Mouse (Mus musculus) heart, embryonic 14.5 days (tissue): ENCODE data around the gene Sys1. TPM values are rescaled to one million over a fixed set of nuclear protein-coding genes. Genes with fewer than 3 reads are reported as not detected.

Experiments
- ATAC-seq: fragments of 200-750 bp; cut with Nextera tagmentation; 2 replicates; pipeline ENCODE4 v1.8.0; 2017; ENCODE audit warnings: low read depth, moderate TSS enrichment; ENCODE audit not compliant: insufficient number of reproducible peaks, insufficient read depth, low FRiP score
- H3K27ac ChIP-seq, 2 experiments: fragments of 200-500 bp in 1 of 2; fragments of 300-500 bp in 1 of 2; sonication (generic) in 1 of 2; replicated peaks in 1 of 2; 2 replicates each; pipeline ENCODE4 v1.5.1; 2012 to 2014; ENCODE audit warnings: low read depth in 2 of 2, low read length in 2 of 2, control low read depth in 1 of 2, mild to moderate bottlenecking in 1 of 2, mixed read lengths in 1 of 2; ENCODE audit not compliant: control insufficient read depth in 1 of 2, insufficient read depth in 1 of 2
- H3K27me3 ChIP-seq: fragments of 300-500 bp; sonication (generic); 2 replicates; pipeline ENCODE4 v1.6.1; 2014; ENCODE audit warnings: mild to moderate bottlenecking, low read length, control low read depth; ENCODE audit not compliant: control insufficient read depth, insufficient read depth
- H3K36me3 ChIP-seq: fragments of 300-500 bp; sonication (generic); 2 replicates; pipeline ENCODE4 v1.6.1; 2014; ENCODE audit warnings: mild to moderate bottlenecking, control low read depth, low read length, mixed read lengths; ENCODE audit not compliant: control insufficient read depth, insufficient read depth
- H3K4me1 ChIP-seq, 2 experiments: fragments of 200-500 bp in 1 of 2; fragments of 300-500 bp in 1 of 2; sonication (generic) in 1 of 2; 2 replicates each; pipeline ENCODE4 v1.6.1; 2012 to 2014; ENCODE audit warnings: low read length in 2 of 2, control low read depth in 1 of 2, mixed read lengths in 1 of 2; ENCODE audit not compliant: control insufficient read depth in 2 of 2, insufficient read depth in 2 of 2
- H3K4me2 ChIP-seq: fragments of 300-500 bp; sonication (generic); 2 replicates; pipeline ENCODE4 v1.6.1; 2014; ENCODE audit warnings: mild to moderate bottlenecking, low read length
- H3K4me3 ChIP-seq, 2 experiments: fragments of 200-500 bp in 1 of 2; fragments of 300-500 bp in 1 of 2; sonication (generic) in 1 of 2; 2 replicates each; pipeline ENCODE4 v1.5.1; 2012 to 2014; ENCODE audit warnings: low read length in 2 of 2, mild to moderate bottlenecking in 2 of 2, control low read depth in 1 of 2, low read depth in 1 of 2, moderate library complexity in 1 of 2; ENCODE audit not compliant: control insufficient read depth in 1 of 2, insufficient read depth in 1 of 2
- H3K9ac ChIP-seq: fragments of 300-500 bp; sonication (generic); 2 replicates; pipeline ENCODE4 v1.6.1; 2014; ENCODE audit warnings: mild to moderate bottlenecking, low read length
- H3K9me3 ChIP-seq: fragments of 300-500 bp; sonication (generic); 2 replicates; pipeline ENCODE4 v1.6.1; 2016; ENCODE audit warnings: low read length, control low read depth; ENCODE audit not compliant: control insufficient read depth
- WGBS: fragments of 180-500 bp; shearing (Covaris S2); extraction: QIAGEN DNeasy Blood & Tissue Kit; methylation state at CpG from one replicate; pipeline ENCODE4 v1.1.7; 2014; 5-methylcytosine and 5-hydroxymethylcytosine counted together
- polyA plus RNA-seq: library from polyadenylated mRNA; unstranded; fragments of >200 nt; fragmentation: Nextera tagmentation; extraction: Ambion mirVana; gene quantifications from 2 replicates; pipeline ENCODE4 v1.2.1, GENCODE M21; 2014

Sys1 gene
- polyA plus RNA-seq, 1 experiment from 2014 or later: 47.6 TPM

DNA sequence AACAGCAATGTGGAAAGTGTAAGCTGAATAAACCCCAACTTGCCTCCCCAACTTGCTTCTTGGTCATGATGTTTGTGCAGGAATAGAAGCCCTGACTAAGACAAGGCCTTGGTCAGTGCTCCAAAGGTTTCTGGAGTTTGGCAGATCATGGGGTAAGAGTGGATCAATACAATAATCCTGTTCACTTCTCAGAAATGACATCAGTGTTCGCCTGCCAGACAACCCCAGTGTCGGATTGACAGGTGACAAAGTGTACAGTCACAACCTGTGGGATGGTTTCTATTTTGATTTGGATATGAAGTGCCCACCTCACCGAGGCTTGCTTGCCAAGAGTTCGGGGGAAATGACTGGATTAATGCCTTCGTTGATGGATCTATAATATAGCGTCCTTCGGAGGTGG lies 35.5 kb upstream of the Sys1 start:
- no peak overlapping the region for H3K4me3 ChIP-seq
- no peak overlapping the region for H3K27ac ChIP-seq
- H3K36me3 ChIP-seq: peaks cover 24% of the 10 kb centered on the region; the same call in 1 of the 2 replicates
- WGBS: 83% methylated on average over 7 of the region's 7 CpGs
- H3K9ac ChIP-seq: no peak overlapping the region
- ATAC-seq: no peak
- peaks cover 0 to 6% of the 10 kb centered on the region in 2 experiments; a peak in 2 of 4 replicates for H3K4me1 ChIP-seq
- no peaks in the 10 kb centered on the region for H3K9me3 ChIP-seq
- H3K4me2 ChIP-seq: no peak overlapping the region
- no peaks in the 10 kb centered on the region for H3K27me3 ChIP-seq

DNA sequence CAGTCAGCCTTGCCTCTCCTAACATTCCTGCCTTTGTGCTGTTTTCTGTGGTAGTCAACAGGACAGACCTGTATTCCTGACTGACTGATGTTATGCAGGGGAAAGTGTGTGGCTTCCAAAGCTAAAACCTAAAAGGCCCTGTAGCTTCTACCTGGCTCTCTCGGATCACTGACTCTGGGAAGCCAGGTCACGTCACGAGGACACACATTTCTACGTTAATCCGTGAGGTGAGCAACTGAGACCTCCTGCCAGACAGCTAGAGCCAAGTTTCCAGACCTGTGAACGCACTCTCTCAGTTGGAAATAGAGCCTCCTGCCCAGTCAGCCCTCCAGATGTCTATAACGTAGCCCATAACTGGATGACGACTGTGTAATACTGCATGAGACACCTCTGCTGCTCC lies 34.8 kb upstream of the Sys1 start:
- Histone ChIP-seq H3K4me2 (no peak overlapping the region), H3K36me3 (peaks cover 30% of the 10 kb centered on the region; the same call in 1 of the 2 replicates), H3K27ac (no peak overlapping the region), H3K4me3 (no peak overlapping the region), H3K9ac (no peak overlapping the region), H3K4me1 (peaks cover 0 to 6% of the 10 kb centered on the region in 2 experiments; a peak in 2 of 4 replicates), H3K9me3 (no peaks in the 10 kb centered on the region), H3K27me3 (no peaks in the 10 kb centered on the region)
- ATAC-seq: no peak
- WGBS: 84% methylated on average over 8 of the region's 8 CpGs

GRCm38 (mm10) chr2:164422675-164423393 lies 33.9 kb upstream of the Sys1 start:
- Histone ChIP-seq H3K27ac (no peak overlapping the region), H3K4me1 (peaks cover 0 to 6% of the 10 kb centered on the region in 2 experiments; a peak in 2 of 4 replicates), H3K36me3 (peaks cover 37% of the 10 kb centered on the region), H3K4me2 (no peak overlapping the region), H3K9ac (no peak overlapping the region), H3K27me3 (no peaks in the 10 kb centered on the region), H3K4me3 (no peak overlapping the region), H3K9me3 (no peaks in the 10 kb centered on the region)
- WGBS: 75% methylated on average over 15 of the region's 15 CpGs
- ATAC-seq: no peak

DNA sequence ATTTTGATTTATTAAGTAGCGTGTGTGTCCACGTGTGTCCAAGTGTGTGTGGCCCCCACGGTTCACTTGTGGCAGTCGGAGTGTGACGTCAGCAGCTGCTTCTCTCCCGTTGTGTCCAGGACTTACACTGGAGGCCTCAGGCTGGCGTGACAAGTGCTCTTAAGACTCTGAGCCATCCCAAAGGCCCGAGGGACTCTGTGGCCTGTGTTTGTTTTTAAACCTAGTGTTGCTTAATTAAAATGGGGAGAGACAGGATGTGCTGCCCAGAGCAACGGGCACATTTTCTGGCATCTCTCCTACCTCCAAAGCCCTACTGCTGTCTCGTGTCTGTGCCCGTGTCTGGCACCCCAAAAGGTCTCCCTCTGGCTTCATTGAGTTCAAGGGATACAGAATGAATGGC lies 33.3 kb upstream of the Sys1 start:
- H3K27me3 ChIP-seq: no peaks in the 10 kb centered on the region
- WGBS: 90% methylated on average over 11 of the region's 11 CpGs
- no peaks in the 10 kb centered on the region for H3K9me3 ChIP-seq
- H3K4me1 ChIP-seq: peaks cover 0 to 5% of the 10 kb centered on the region in 2 experiments; a peak in 1 of 4 replicates
- H3K36me3 ChIP-seq: peaks cover 43% of the 10 kb centered on the region
- no peak overlapping the region for H3K4me2 ChIP-seq
- no peak overlapping the region for H3K9ac ChIP-seq
- no peak overlapping the region for H3K4me3 ChIP-seq
- H3K27ac ChIP-seq: no peak overlapping the region
- ATAC-seq: no peak

DNA sequence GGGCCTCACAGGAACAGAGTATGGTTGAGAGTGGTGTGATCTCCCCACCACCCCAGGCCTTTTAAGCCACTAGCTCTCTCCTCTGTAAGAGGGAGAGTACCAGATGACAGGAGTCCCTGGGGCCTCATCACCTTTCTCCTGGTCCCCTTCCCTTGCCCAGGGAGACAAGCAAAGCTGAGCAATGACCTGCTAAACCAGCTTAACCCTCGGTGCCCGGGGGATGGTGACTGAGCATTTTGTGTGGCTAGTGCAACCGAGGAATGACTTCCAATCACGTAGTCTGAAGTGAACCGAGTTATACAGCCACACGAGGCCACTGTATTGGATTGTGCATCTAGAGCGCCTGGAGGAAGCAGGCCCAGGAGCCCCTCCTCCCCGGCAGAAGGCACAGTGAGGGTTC lies 32.4 kb upstream of the Sys1 start:
- 94% methylated on average over 8 of the region's 8 CpGs for WGBS
- peaks cover 52% of the 10 kb centered on the region for H3K36me3 ChIP-seq
- no peak for ATAC-seq

DNA sequence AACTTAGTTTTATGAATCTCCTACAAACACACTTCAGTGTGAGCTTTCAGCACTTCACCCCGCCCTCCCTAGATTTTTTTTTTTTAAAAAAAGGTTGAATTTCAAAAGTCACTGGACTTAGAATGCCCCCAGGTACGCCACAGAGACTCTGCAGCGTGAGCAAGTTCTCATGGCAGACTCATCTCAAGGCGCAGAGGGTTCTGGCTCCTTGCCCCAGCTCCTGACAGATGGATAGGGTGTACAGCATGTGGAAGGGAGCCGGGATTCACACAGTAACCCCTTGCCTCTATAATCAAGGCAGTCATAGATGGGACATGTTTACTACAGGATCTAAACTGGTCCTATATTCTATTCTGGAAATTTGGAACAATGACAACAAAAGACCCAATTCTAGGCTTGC lies 31.4 kb upstream of the Sys1 start:
- no peaks in the 10 kb centered on the region for H3K9me3 ChIP-seq
- no peak for ATAC-seq
- H3K36me3 ChIP-seq: peaks cover 59% of the 10 kb centered on the region
- H3K9ac ChIP-seq: no peak overlapping the region
- no peak overlapping the region for H3K4me2 ChIP-seq
- H3K4me1 ChIP-seq: peaks cover under 1% of the 10 kb centered on the region in 2 experiments; a peak in 1 of 4 replicates
- no peaks in the 10 kb centered on the region for H3K27me3 ChIP-seq
- H3K4me3 ChIP-seq: no peak overlapping the region
- WGBS: 83% methylated on average over 5 of the region's 5 CpGs
- no peak overlapping the region for H3K27ac ChIP-seq

More for the DNA sequence above, 32.4 kb upstream of the Sys1 start:
- Histone ChIP-seq H3K4me2 (no peak overlapping the region), H3K27ac (no peak overlapping the region), H3K4me1 (no peaks in the 10 kb centered on the region), H3K4me3 (no peak overlapping the region), H3K9ac (no peak overlapping the region), H3K9me3 (no peaks in the 10 kb centered on the region), H3K27me3 (no peaks in the 10 kb centered on the region)

- Histone ChIP-seq H3K9me3 (no peaks in the 10 kb centered on the region), H3K9ac (no peak overlapping the region), H3K4me1 (peaks cover 8% of the 10 kb centered on the region in 2 experiments; a peak in 3 of 4 replicates), H3K36me3 (peaks cover 59% of the 10 kb centered on the region), H3K4me3 (no peak overlapping the region), H3K27me3 (no peaks in the 10 kb centered on the region), H3K4me2 (no peak overlapping the region), H3K27ac (no peak overlapping the region)
- no peak for ATAC-seq
- 32% methylated on average over 12 of the region's 12 CpGs for whole genome bisulfite sequencing
Measured at GRCm38 (mm10) chr2:164426121-164426520, 30.6 kb upstream of the Sys1 start.

GRCm38 (mm10) chr2:164426952-164427351 lies 29.8 kb upstream of the Sys1 start:
- H3K27me3 ChIP-seq: no peaks in the 10 kb centered on the region
- 76% methylated on average over 5 of the region's 5 CpGs for WGBS
- H3K36me3 ChIP-seq: peaks cover 59% of the 10 kb centered on the region

More at GRCm38 (mm10) chr2:164426952-164427351, 29.8 kb upstream of the Sys1 start:
- Histone ChIP-seq H3K9me3 (no peaks in the 10 kb centered on the region), H3K4me1 (peaks cover 14 to 16% of the 10 kb centered on the region in 2 experiments), H3K27ac (no peak overlapping the region), H3K4me3 (no peak overlapping the region), H3K9ac (no peak overlapping the region), H3K4me2 (no peak overlapping the region)
- ATAC-seq: no peak
